ENCODE assay signal across 22 mouse cellular contexts in genomic region chr3:95680673-95681072, GRCm38 (mm10). TPM values are rescaled to one million over a fixed set of nuclear protein-coding genes. Genes with fewer than 3 reads are reported as not detected.
DNase-seq lines count a peak whose midpoint lies in the region; ATAC-seq lines count a peak whose summit lies in the region.
"Had no signal": no experiment of that assay in that cellular context is flagged by ENCODE, and none has a peak within 500 bp of the region (broad histone marks: within the 10 kb centered on the region; RNA-seq: fewer than 3 reads in every experiment).

No protein-coding gene starts in this region.

- H3K4me3 ChIP-seq in forebrain, embryonic 10.5 days, result no peak overlapping the region
- no peak overlapping the region for H3K4me3 ChIP-seq in forebrain, embryonic 12.5 days (replicated peaks)
- no peak overlapping the region for H3K4me3 ChIP-seq in heart, embryonic 12.5 days
- no peak overlapping the region for H3K4me3 ChIP-seq in hindbrain, embryonic 12.5 days
- H3K4me3 ChIP-seq in hindbrain, embryonic 16.5 days (ENCODE audit: low read length), result no peak overlapping the region
- no peak overlapping the region for H3K4me3 ChIP-seq in neural tube, embryonic 12.5 days
- H3K4me3 ChIP-seq in neural tube, embryonic 15.5 days (replicated peaks), result no peak overlapping the region
- H3K4me3 ChIP-seq: embryonic facial prominence, embryonic 15.5 days; erythroblast, embryonic 14.5 days; intestine, embryonic 15.5 days had no signal

- no peak for ATAC-seq in forebrain, embryonic 12.5 days (ENCODE audit: low FRiP score)
- ATAC-seq in heart, embryonic 12.5 days (ENCODE audit: insufficient number of reproducible peaks, low FRiP score), result no peak
- ATAC-seq in hindbrain, embryonic 12.5 days (ENCODE audit: low FRiP score), result no peak
- ATAC-seq in hindbrain, embryonic 16.5 days, result no peak
- no peak for ATAC-seq in neural tube, embryonic 12.5 days (ENCODE audit: low FRiP score, low read depth)
- no peak for ATAC-seq in neural tube, embryonic 15.5 days (ENCODE audit: low FRiP score)
- ATAC-seq: forebrain, embryonic 16.5 days; intestine, embryonic 15.5 days had no signal

- peaks cover 16% of the 10 kb centered on the region; the same call in 1 of the 2 replicates for H3K36me3 ChIP-seq in forebrain, embryonic 10.5 days (replicated peaks)
- no peaks in the 10 kb centered on the region for H3K36me3 ChIP-seq in forebrain, embryonic 12.5 days (replicated peaks)
- no peaks in the 10 kb centered on the region for H3K36me3 ChIP-seq in heart, embryonic 12.5 days
- 0 out of 2 replicates have a peak, but pooled peaks cover 3% of the 10 kb centered on the region for H3K36me3 ChIP-seq in hindbrain, embryonic 12.5 days
- H3K36me3 ChIP-seq in hindbrain, embryonic 16.5 days (ENCODE audit: control insufficient read depth, insufficient read depth, low read length), result no peaks in the 10 kb centered on the region
- peaks cover 5% of the 10 kb centered on the region for H3K36me3 ChIP-seq in neural tube, embryonic 12.5 days
- H3K36me3 ChIP-seq in neural tube, embryonic 15.5 days, result no peaks in the 10 kb centered on the region
- H3K36me3 ChIP-seq: intestine, embryonic 15.5 days had no signal

- H3K4me2 ChIP-seq in forebrain, embryonic 12.5 days, result no peak overlapping the region
- peak overlapping the region; percentile 38; the same call in 1 of the 2 replicates for H3K4me2 ChIP-seq in heart, embryonic 12.5 days
- no peak overlapping the region for H3K4me2 ChIP-seq in hindbrain, embryonic 12.5 days (replicated peaks)
- no peak overlapping the region for H3K4me2 ChIP-seq in hindbrain, embryonic 16.5 days (ENCODE audit: low read length)
- H3K4me2 ChIP-seq in neural tube, embryonic 12.5 days (replicated peaks), result no peak overlapping the region
- no peak overlapping the region for H3K4me2 ChIP-seq in neural tube, embryonic 15.5 days
- H3K4me2 ChIP-seq: embryonic facial prominence, embryonic 15.5 days; intestine, embryonic 15.5 days had no signal

- H3K9ac ChIP-seq in forebrain, embryonic 12.5 days, result no peak overlapping the region
- H3K9ac ChIP-seq in heart, embryonic 12.5 days, result peak overlapping the region; percentile 43
- 0 out of 2 replicates have a peak overlapping the region, but pooled peaks have one; percentile 5 for H3K9ac ChIP-seq in hindbrain, embryonic 12.5 days
- H3K9ac ChIP-seq in hindbrain, embryonic 16.5 days (ENCODE audit: low read depth, low read length), result no peak overlapping the region; the same call in 1 of the 2 replicates
- no peak overlapping the region for H3K9ac ChIP-seq in neural tube, embryonic 12.5 days
- H3K9ac ChIP-seq in neural tube, embryonic 15.5 days (replicated peaks), result no peak overlapping the region
- H3K9ac ChIP-seq: embryonic facial prominence, embryonic 15.5 days; intestine, embryonic 15.5 days had no signal

- H3K4me1 ChIP-seq in forebrain, embryonic 10.5 days, result peaks cover 56% of the 10 kb centered on the region
- no peaks in the 10 kb centered on the region; the same call in 1 of the 2 replicates for H3K4me1 ChIP-seq in forebrain, embryonic 12.5 days
- H3K4me1 ChIP-seq in heart, embryonic 12.5 days (replicated peaks), result peaks cover 61% of the 10 kb centered on the region
- peaks cover 17% of the 10 kb centered on the region for H3K4me1 ChIP-seq in hindbrain, embryonic 12.5 days
- no peaks in the 10 kb centered on the region; the same call in 1 of the 2 replicates for H3K4me1 ChIP-seq in hindbrain, embryonic 16.5 days (ENCODE audit: control insufficient read depth, insufficient read depth, low read depth, low read length)
- peaks cover 22% of the 10 kb centered on the region for H3K4me1 ChIP-seq in neural tube, embryonic 12.5 days
- peaks cover 18% of the 10 kb centered on the region for H3K4me1 ChIP-seq in neural tube, embryonic 15.5 days

- DNase-seq in forebrain, embryonic 10.5 days (ENCODE audit: extremely low spot score, low spot score), result no peak
- no peak for DNase-seq in heart, postnatal 36 days
- DNase-seq: adrenal gland, postnatal 10 days; B cell, adult 2 months; cerebellum, adult 11 months; cerebellum, adult 8-10 months; cerebellum, postnatal 14 days; embryo, embryonic 11 days; gastrocnemius, postnatal 25 days; heart, postnatal 4 days; kidney, adult 18-20 months had no signal

- WGBS in forebrain, embryonic 10.5 days, result 87% methylated on average over 6 of the region's 6 CpGs
- 82% methylated on average over 6 of the region's 6 CpGs for WGBS in forebrain, embryonic 12.5 days
- WGBS in heart, embryonic 12.5 days, result 72% methylated on average over 6 of the region's 6 CpGs
- WGBS in hindbrain, embryonic 12.5 days, result 90% methylated on average over 6 of the region's 6 CpGs
- 86% methylated on average over 6 of the region's 6 CpGs for WGBS in hindbrain, embryonic 16.5 days
- WGBS in neural tube, embryonic 12.5 days, result 89% methylated on average over 6 of the region's 6 CpGs
- WGBS in neural tube, embryonic 15.5 days, result 82% methylated on average over 6 of the region's 6 CpGs

- no peaks in the 10 kb centered on the region; the same call in 1 of the 2 replicates for H3K27me3 ChIP-seq in forebrain, embryonic 10.5 days (ENCODE audit: poor library complexity, severe bottlenecking)
- H3K27me3 ChIP-seq in forebrain, embryonic 12.5 days, result no peaks in the 10 kb centered on the region
- H3K27me3 ChIP-seq in heart, embryonic 12.5 days (replicated peaks), result no peaks in the 10 kb centered on the region
- peaks cover 4% of the 10 kb centered on the region for H3K27me3 ChIP-seq in hindbrain, embryonic 12.5 days
- no peaks in the 10 kb centered on the region for H3K27me3 ChIP-seq in hindbrain, embryonic 16.5 days (replicated peaks; ENCODE audit: control insufficient read depth, insufficient read depth, low read length)
- no peaks in the 10 kb centered on the region for H3K27me3 ChIP-seq in neural tube, embryonic 12.5 days (replicated peaks)
- H3K27me3 ChIP-seq in neural tube, embryonic 15.5 days (replicated peaks), result no peaks in the 10 kb centered on the region
- H3K27me3 ChIP-seq: embryonic facial prominence, embryonic 15.5 days; intestine, embryonic 15.5 days had no signal

- intact Hi-C loops in heart, postnatal 36 days (cut with DNase I), result no loop called here

- no peaks in the 10 kb centered on the region for H3K9me3 ChIP-seq in forebrain, embryonic 10.5 days
- no peaks in the 10 kb centered on the region for H3K9me3 ChIP-seq in forebrain, embryonic 12.5 days
- no peaks in the 10 kb centered on the region for H3K9me3 ChIP-seq in heart, embryonic 12.5 days (replicated peaks)
- H3K9me3 ChIP-seq in hindbrain, embryonic 12.5 days (replicated peaks), result no peaks in the 10 kb centered on the region
- H3K9me3 ChIP-seq in hindbrain, embryonic 16.5 days (ENCODE audit: control insufficient read depth, low read length), result no peaks in the 10 kb centered on the region
- H3K9me3 ChIP-seq in neural tube, embryonic 12.5 days, result no peaks in the 10 kb centered on the region
- H3K9me3 ChIP-seq in neural tube, embryonic 15.5 days (replicated peaks), result no peaks in the 10 kb centered on the region
- H3K9me3 ChIP-seq: embryonic facial prominence, embryonic 15.5 days; intestine, embryonic 15.5 days had no signal

- peak overlapping the region; percentile 48; the same call in 1 of the 2 replicates for H3K27ac ChIP-seq in forebrain, embryonic 10.5 days
- H3K27ac ChIP-seq in forebrain, embryonic 12.5 days, result no peak overlapping the region; the same call in 1 of the 2 replicates
- no peak overlapping the region for H3K27ac ChIP-seq in heart, embryonic 12.5 days (ENCODE audit: poor library complexity, severe bottlenecking)
- no peak overlapping the region for H3K27ac ChIP-seq in hindbrain, embryonic 12.5 days
- H3K27ac ChIP-seq in hindbrain, embryonic 16.5 days (ENCODE audit: low read depth, low read length), result no peak overlapping the region
- H3K27ac ChIP-seq in neural tube, embryonic 12.5 days, result 0 out of 2 replicates have a peak overlapping the region, but pooled peaks have one; percentile 15
- H3K27ac ChIP-seq in neural tube, embryonic 15.5 days (replicated peaks), result no peak overlapping the region
- H3K27ac ChIP-seq: embryonic facial prominence, embryonic 15.5 days; intestine, embryonic 15.5 days had no signal

RNA-seq across cellular contexts. Expression of gene Adamtsl4, which starts 7.0 kb away (rescaled TPM):
- 0.84 and 1.6 TPM in 2 replicates for polyA plus RNA-seq in forebrain, embryonic 10.5 days (2016; fragmentation: Nextera tagmentation; extraction: Ambion mirVana)
- 0.65 and 1.1 TPM in 2 replicates for polyA plus RNA-seq in forebrain, embryonic 12.5 days (2016; fragmentation: Nextera tagmentation; extraction: Ambion mirVana)
- 4.3 and 4.9 TPM in 2 replicates for polyA plus RNA-seq in heart, embryonic 12.5 days (2016; fragmentation: Nextera tagmentation; extraction: Ambion mirVana)
- total RNA-seq in heart, postnatal 36 days (2021), result 10 to 100 TPM; 62.2 to 67.6 TPM
- 0.65 and 1.2 TPM in 2 replicates for polyA plus RNA-seq in hindbrain, embryonic 12.5 days (2016; fragmentation: Nextera tagmentation; extraction: Ambion mirVana)
- polyA plus RNA-seq in hindbrain, embryonic 16.5 days (2015; fragmentation: Nextera tagmentation; extraction: Ambion mirVana), result 1.4 and 2.4 TPM in 2 replicates
- polyA plus RNA-seq in neural tube, embryonic 12.5 days (2016; fragmentation: Nextera tagmentation; extraction: Ambion mirVana), result 0.96 and 1.3 TPM in 2 replicates
- 1.3 and 1.6 TPM in 2 replicates for polyA plus RNA-seq in neural tube, embryonic 15.5 days (2015; fragmentation: Nextera tagmentation; extraction: Ambion mirVana)

RNA-seq across cellular contexts. Expression of gene Mcl1, which starts 22.1 kb away (rescaled TPM):
- 42.1 and 42.9 TPM in 2 replicates for polyA plus RNA-seq in forebrain, embryonic 10.5 days (2016; fragmentation: Nextera tagmentation; extraction: Ambion mirVana)
- polyA plus RNA-seq in forebrain, embryonic 12.5 days (2016; fragmentation: Nextera tagmentation; extraction: Ambion mirVana), result 69.3 and 74.0 TPM in 2 replicates
- 65.2 and 66.9 TPM in 2 replicates for polyA plus RNA-seq in heart, embryonic 12.5 days (2016; fragmentation: Nextera tagmentation; extraction: Ambion mirVana)
- total RNA-seq in heart, postnatal 36 days (2021), result 100 to 1,000 TPM; 151 to 156 TPM
- polyA plus RNA-seq in hindbrain, embryonic 12.5 days (2016; fragmentation: Nextera tagmentation; extraction: Ambion mirVana), result 86.4 TPM in 2 replicates
- 20.2 and 39.4 TPM in 2 replicates for polyA plus RNA-seq in hindbrain, embryonic 16.5 days (2015; fragmentation: Nextera tagmentation; extraction: Ambion mirVana)
- polyA plus RNA-seq in neural tube, embryonic 12.5 days (2016; fragmentation: Nextera tagmentation; extraction: Ambion mirVana), result 87.0 and 91.1 TPM in 2 replicates
- polyA plus RNA-seq in neural tube, embryonic 15.5 days (2015; fragmentation: Nextera tagmentation; extraction: Ambion mirVana), result 41.4 and 42.0 TPM in 2 replicates

RNA-seq across cellular contexts. Expression of gene Ensa, which starts 55.9 kb away (rescaled TPM):
- 85.8 and 86.5 TPM in 2 replicates for polyA plus RNA-seq in forebrain, embryonic 10.5 days (2016; fragmentation: Nextera tagmentation; extraction: Ambion mirVana)
- polyA plus RNA-seq in forebrain, embryonic 12.5 days (2016; fragmentation: Nextera tagmentation; extraction: Ambion mirVana), result 102 and 104 TPM in 2 replicates
- polyA plus RNA-seq in heart, embryonic 12.5 days (2016; fragmentation: Nextera tagmentation; extraction: Ambion mirVana), result 50.8 and 51.4 TPM in 2 replicates
- total RNA-seq in heart, postnatal 36 days (2021), result 10 to 100 TPM; 73.0 to 75.0 TPM
- polyA plus RNA-seq in hindbrain, embryonic 12.5 days (2016; fragmentation: Nextera tagmentation; extraction: Ambion mirVana), result 91.3 and 97.5 TPM in 2 replicates
- 109 and 118 TPM in 2 replicates for polyA plus RNA-seq in hindbrain, embryonic 16.5 days (2015; fragmentation: Nextera tagmentation; extraction: Ambion mirVana)
- 95.0 and 95.8 TPM in 2 replicates for polyA plus RNA-seq in neural tube, embryonic 12.5 days (2016; fragmentation: Nextera tagmentation; extraction: Ambion mirVana)
- 102 and 109 TPM in 2 replicates for polyA plus RNA-seq in neural tube, embryonic 15.5 days (2015; fragmentation: Nextera tagmentation; extraction: Ambion mirVana)

RNA-seq across cellular contexts. Expression of gene Ecm1, which starts 58.7 kb away (rescaled TPM):
- polyA plus RNA-seq in forebrain, embryonic 10.5 days (2016; fragmentation: Nextera tagmentation; extraction: Ambion mirVana), result 11.1 and 12.4 TPM in 2 replicates
- 13.2 and 14.5 TPM in 2 replicates for polyA plus RNA-seq in forebrain, embryonic 12.5 days (2016; fragmentation: Nextera tagmentation; extraction: Ambion mirVana)
- 82.4 and 90.1 TPM in 2 replicates for polyA plus RNA-seq in heart, embryonic 12.5 days (2016; fragmentation: Nextera tagmentation; extraction: Ambion mirVana)
- total RNA-seq in heart, postnatal 36 days (2021), result 10 to 100 TPM; 59.4 to 60.0 TPM
- polyA plus RNA-seq in hindbrain, embryonic 12.5 days (2016; fragmentation: Nextera tagmentation; extraction: Ambion mirVana), result 12.6 and 13.2 TPM in 2 replicates
- 10.3 and 12.8 TPM in 2 replicates for polyA plus RNA-seq in hindbrain, embryonic 16.5 days (2015; fragmentation: Nextera tagmentation; extraction: Ambion mirVana)
- 18.8 and 19.8 TPM in 2 replicates for polyA plus RNA-seq in neural tube, embryonic 12.5 days (2016; fragmentation: Nextera tagmentation; extraction: Ambion mirVana)
- polyA plus RNA-seq in neural tube, embryonic 15.5 days (2015; fragmentation: Nextera tagmentation; extraction: Ambion mirVana), result 11.6 and 11.8 TPM in 2 replicates
- total RNA-seq: common myeloid progenitor, adult 5-6 weeks had no signal

Comparison
In these comparisons a context has a peak if more than half of its experiments do, and no peak if none do; other contexts are left out.
1. H3K27ac ChIP-seq: peak in forebrain, embryonic 10.5 days (single experiment) and neural tube, embryonic 12.5 days (single experiment); none in forebrain, embryonic 12.5 days (single experiment), heart, embryonic 12.5 days (single experiment), hindbrain, embryonic 12.5 days (single experiment), hindbrain, embryonic 16.5 days (single experiment) and neural tube, embryonic 15.5 days (single experiment).
2. H3K9ac ChIP-seq: peak in heart, embryonic 12.5 days (single experiment) and hindbrain, embryonic 12.5 days (single experiment); none in forebrain, embryonic 12.5 days (single experiment), hindbrain, embryonic 16.5 days (single experiment), neural tube, embryonic 12.5 days (single experiment) and neural tube, embryonic 15.5 days (single experiment).